Mouse (Mus musculus): Measurements from ENCODE around the gene Cyp1a2. TPM values are rescaled to one million over a fixed set of nuclear protein-coding genes. Genes with fewer than 3 reads are reported as not detected.

The Cyp1a2 gene
- total RNA-seq, 2 experiments from 2014 or later, result not detected

DNA sequence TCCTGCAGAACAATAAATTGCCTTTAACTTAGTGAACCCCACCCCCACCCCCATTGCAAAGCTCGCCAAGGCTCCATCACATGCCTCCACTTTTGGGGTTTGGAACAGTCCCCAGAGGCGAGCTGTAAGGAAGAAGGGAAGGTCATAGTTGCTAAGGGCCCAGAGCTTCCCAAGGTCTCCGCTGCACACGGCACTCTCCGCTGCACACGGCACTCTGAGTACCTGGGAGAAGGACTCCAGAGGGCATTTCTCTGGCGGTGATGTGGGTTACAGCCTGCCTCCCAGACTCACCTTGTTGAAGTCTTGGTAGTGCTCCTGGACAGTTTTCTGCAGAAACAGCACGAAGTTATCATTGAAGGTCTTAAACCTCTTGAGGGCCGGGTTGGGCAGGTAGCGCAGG is 2.1 kb downstream of the Cyp1a2 start:
- no peak for ATAC-seq (replicated peaks; ENCODE audit: poor library complexity)

DNA sequence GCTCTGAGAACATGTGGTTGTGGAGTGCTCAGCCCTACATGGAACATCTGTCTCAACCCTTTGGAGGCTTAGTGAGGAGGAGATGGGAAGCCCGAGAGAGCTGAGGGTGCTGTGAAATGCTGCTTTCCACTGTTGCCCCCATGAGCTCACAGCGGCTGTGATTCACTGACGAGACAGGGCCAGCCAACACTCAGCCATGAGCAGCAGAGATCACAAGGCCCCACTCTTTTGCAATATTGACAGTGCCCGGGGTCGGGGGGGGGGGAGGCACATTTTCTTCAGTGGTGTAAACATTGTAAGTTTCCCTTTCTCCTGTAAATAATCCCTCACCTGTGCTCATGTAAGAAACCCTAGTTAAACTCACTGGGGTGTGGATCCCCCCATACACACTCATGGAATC is 12.0 kb downstream of the Cyp1a2 start:
- no peak for ATAC-seq (replicated peaks; ENCODE audit: poor library complexity)

DNA sequence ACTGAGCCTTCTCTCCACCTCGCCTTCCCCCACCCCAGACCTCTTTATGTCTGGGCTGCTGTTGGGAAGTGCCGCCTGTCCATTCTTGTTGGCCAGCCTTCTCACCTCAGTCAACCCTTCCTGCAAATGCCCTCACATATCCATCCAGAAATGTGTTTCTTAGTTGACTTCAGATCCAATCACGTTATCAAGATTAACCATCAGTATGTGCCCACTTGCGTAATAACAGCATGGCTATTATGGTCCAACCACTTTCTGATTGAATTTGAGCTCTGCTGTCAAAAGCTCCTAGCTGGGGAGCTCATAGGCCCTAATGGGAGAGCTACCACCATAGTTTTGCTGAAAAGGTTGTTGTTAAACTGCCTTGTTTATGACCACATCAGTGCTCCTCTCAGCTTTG is 12.5 kb downstream of the Cyp1a2 start:
- no peak for ATAC-seq (replicated peaks; ENCODE audit: poor library complexity)

DNA sequence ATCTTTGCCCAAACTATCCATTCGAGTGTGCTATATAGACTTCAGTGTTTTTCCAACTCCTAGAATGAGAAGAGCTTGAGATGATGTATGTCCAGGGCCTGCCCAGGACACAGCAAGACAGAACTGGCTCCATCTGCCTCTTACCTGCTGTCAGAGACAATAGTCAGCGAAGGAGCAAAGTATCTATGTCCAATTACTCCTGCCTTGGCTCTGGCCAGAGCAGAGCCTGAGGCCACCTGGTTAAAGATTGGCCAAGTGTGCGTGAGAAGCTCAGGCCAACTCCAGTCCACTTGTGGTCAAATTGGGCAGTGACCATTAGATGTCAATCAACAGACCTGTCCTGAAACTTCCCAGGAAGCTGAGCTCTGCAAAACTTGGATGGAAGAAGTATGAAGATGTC is 13.9 kb downstream of the Cyp1a2 start:
- ATAC-seq (replicated peaks; ENCODE audit: poor library complexity), result no peak

DNA sequence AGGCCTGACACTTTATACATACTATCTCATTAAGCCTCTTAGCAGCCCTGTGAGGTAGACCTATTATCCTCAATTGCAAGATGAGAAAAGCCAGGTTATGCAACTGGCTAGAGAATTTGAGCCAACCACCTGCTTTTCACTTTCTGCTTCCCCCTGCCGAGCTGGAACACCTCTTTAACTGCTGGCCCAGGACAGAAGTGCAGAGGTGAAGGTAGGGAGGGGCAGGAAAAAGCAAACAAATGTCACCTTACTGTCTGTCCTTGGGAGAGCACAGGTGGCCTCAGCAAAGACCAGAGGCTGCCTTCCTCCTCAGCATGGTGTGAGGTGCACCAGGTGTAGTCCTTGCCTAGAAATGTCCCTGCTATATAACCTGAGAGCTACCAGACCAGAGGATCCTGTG is 15.2 kb downstream of the Cyp1a2 start:
- ATAC-seq (replicated peaks; ENCODE audit: poor library complexity), result no peak

DNA sequence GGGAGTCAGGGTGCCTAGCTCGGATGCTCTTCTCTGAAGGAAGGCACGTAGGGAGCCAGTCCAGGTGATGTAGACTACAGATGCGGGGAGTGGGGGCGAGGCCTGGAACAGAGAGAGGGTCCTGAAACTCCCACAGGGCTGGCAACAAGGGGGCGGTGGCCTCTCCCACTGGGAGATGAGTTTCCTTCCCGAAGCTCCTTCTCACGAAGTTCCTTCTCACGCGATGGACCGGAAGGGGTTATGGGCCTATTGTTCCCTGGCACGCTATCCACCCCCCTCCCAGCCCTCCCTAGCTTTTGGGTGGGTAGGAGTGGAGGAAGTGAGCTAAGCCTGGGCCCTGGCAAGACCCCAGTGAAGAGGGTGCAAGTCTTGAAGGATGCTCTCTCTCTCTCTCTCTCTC is 15.7 kb downstream of the Cyp1a2 start:
- no peak for ATAC-seq (replicated peaks; ENCODE audit: poor library complexity)

DNA sequence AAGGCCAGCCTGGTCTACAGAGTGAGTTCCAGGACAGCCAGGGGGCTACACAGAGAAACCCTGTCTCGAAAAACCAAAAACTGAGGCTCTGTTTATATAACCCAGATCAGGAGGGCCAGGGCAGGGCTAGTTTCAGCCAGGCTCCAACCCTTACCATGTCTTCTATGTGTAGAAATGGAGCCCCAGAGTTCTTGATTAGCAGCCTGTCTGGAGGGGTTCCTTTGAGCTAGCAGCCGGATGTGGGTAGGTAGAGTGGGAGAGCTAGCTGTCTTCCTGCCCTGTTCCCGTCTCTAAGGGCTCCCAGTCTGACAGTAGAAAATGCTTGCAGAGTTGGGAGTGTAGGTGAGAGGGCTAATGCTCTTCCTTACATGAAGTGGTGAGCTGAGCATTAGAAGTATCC is 16.4 kb downstream of the Cyp1a2 start:
- ATAC-seq (replicated peaks; ENCODE audit: poor library complexity), result no peak

DNA sequence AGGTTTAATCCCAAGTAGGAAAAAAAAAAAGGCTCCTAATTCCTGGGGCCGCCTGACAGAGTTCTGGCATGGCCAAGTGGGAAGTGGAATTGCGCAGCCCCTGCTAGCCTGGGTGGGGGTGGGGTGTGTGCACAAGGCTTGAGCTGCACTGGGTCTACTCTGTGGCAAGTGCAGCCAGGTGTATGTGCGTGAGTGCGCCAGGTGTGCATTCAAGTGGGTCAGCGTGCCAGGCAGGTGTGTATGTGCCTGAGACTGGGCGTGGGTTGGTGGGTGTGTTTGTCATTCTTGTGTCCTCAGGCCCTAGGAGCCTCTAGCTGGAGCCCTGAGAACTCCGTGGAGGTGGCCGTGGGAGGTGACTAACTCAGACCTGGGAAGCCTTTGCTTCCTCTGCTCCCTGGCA is 17.0 kb downstream of the Cyp1a2 start:
- no peak for ATAC-seq (replicated peaks; ENCODE audit: poor library complexity)

DNA sequence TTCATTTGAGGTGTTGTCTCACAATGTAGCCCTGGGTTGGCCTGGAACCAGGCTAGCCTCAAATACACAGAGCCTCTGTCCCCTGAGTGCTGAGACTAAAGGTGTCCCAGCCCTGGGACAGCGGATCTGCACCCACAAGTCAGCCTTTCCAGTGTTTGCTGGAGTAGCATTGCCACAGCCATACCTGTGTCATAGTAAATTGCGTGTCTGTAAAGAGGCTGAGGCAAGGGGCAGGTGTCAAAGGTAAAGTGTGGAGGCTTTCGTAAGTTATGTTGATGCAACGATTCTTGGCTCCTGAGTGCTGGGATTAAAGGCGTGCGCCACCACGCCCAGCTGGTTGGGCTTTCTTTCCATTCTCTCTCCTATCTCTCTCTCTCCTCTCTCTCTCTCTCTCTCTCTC is 18.9 kb downstream of the Cyp1a2 start:
- ATAC-seq (replicated peaks; ENCODE audit: poor library complexity), result no peak

DNA sequence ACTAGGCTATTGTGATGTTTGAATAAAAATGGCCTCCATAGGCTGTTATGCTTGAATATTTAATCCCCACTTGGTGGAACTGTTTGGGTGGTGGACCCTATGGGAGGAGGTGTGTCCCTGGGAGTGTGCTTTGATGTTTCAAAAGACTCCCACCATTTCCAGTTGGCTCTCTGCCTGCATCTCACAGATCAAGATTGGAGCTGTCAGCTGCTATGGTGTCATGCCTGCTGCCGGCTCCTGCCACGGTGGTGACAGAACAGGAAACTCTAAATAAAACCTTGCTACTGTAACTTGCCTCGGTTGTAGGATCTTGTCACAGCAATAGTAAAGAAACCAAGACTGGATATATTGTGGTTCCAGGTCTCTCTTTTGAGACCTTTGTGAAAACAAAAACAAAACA is 22.0 kb downstream of the Cyp1a2 start:
- ATAC-seq (replicated peaks; ENCODE audit: poor library complexity), result no peak

DNA sequence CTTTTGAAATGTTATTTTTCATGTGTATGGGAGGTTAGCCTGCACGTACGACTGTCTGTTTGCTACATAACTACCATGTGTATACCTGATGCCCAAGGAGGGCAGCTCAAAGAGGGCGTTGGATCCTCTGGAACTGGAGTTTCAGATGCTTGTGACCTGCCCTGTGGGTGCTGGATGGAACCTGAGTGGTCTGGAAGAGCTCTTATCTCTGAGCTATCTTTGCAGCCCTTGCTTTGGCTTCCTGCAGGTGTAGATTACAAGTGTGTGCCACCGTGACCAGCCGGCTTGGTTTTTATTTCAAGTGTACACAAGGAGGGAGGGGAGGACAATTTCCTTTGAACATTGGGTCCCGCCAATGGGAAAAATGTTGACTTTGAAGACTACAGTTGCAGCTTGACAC is 23.0 kb downstream of the Cyp1a2 start:
- peak; percentile 45 for ATAC-seq (replicated peaks; ENCODE audit: poor library complexity)

DNA sequence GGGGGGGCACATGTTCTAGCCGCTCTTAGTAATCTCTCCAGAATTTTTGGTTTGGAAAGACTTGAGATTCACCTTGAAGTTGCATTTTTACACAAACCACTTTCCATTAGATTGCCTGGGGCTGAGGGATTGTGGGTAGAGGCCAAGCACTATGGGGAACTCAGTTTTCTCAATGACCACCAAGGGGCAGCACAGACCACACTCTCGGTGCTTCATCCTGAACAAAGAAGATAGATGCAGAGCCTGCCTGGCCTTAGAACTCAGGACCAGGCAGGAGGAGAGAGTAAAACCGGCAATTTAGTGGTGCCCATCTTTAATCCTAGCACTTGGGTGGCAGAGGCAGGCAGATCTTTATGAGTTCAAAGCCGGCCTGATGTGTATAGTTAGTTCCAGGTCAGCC is 23.7 kb downstream of the Cyp1a2 start:
- ATAC-seq (replicated peaks; ENCODE audit: poor library complexity), result peak; percentile 88

DNA sequence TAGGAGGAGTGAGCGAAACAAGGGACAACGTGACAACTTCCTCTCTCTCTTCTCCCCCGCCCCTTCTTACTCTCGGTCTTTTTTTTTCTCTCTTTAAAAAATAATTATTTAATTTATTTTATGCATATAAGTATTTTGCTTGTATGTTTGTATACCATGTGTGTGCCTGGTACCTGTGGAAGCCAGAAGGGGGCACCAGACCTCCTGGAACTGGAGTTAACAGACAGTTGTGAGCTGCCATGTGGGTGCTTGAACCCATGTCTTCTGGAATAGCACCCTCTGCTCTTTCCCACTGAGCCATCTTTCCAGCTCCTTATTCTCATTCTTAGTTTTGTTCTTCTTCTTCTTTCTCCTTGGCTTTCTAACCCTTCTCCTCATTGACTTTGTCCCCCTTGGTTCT is 24.5 kb downstream of the Cyp1a2 start:
- no peak for ATAC-seq (replicated peaks; ENCODE audit: poor library complexity)

DNA sequence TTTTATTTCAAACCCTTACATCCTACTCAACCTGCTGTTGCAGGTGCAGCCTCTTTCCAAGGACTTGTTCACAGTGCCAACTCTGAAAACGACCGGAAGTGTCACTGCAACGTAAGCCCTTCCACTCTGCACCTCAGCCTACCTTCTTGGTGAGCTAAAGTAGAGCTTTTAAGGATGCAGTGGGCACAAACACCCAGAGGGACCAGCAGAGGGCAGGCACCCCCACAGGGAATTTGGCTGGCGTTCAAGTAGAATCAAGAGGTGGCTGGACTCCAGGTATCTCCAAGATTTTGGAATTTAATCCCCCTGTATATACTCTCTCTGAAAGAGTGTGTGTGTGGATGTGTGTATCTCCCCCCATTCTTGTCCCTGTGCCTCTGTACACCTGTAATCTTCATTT is 25.7 kb downstream of the Cyp1a2 start:
- no peak for ATAC-seq (replicated peaks; ENCODE audit: poor library complexity)

DNA sequence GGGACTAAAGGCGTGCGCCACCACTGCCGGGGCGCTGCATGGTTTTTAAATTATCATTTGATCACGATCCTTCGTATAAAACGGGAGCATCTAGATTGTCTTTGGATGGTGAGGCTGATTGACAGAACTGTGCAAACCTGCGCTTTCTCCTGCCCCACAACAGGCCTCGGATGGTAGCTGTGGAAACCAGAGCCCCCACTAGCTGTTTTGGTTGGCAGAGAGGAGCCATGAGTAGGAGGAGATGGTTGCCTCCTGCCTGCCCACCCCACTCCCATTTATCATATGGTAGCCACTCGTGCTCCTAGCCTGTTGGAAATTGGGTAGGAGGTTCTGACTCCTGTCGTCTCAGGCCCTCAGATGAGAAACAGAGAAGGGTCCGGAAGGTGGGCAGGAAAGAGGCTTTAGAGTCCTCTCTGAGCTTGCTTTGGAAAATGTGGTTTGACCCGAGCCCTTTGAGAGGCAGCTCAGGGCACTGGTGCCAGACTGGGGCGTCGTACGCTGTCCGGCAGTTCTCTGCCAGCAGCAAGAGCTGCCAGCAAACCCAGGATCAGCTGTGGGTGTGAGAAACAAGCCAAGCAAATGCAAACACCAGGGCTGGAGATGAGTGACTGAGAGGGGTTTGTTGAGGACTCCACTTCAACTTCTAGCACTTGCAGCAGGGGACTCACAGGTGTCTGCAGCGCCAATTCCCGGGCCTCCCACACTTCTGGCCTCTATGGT is 26.7 kb downstream of the Cyp1a2 start:
- ATAC-seq (replicated peaks; ENCODE audit: poor library complexity), result no peak

DNA sequence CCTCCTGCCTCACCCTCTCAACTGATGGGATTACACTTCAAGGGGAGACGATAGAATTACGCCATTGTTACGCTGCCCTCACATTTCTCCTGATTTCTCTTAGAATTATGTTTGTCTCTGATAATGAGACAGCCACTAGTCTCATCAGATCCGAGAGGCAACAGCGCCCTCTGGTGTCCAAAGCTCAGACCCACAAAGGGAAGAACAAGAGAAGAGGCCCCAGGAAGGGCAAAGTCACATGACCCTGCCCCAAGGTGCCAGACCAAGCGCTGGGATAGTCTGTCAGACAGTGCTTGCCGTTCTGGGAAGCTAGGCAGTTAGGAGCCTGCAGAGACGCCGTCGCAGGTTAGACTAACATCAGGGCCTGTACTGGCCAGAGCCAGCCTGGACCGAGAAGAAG is 27.8 kb downstream of the Cyp1a2 start:
- ATAC-seq (replicated peaks; ENCODE audit: poor library complexity), result peak; percentile 77

DNA sequence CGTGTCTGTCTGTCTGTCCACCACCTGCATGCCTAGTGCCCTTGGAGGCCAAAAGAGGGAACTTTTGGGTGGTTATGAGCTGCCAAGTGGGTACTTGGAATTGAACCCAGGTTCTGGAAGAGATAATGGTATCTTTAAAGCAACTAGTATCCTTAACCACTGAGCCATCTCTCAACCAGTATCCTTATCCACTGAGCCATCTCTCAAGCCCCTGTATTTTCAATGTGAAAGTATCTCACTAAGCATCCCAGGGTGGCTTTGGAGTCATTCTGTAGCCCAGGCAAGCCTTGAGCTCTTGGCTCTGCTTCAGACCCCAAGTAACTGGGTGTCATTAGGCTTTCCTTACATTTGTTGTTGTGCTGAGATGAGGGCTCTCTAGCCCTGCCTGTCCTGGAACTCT is 28.5 kb downstream of the Cyp1a2 start:
- no peak for ATAC-seq (replicated peaks; ENCODE audit: poor library complexity)

DNA sequence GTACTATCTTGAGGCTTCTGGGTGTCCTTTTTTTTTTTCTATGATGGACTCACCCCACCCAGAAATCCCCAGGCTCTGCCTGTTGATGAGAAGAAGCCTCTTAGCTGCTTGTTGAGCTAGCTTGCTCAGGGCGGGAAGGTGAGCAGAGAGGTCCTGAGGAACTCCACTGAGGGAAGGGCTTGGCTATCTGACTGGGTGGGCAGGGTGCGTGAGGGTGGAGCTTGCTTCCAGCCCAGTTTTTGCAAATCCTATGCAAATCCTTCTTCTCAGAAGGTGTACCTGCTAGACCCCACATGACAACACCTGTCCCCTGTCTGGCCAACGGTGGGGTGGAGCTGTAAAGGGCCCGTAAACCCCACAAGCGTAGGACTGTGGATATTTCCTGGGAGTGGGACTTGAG is 30.2 kb downstream of the Cyp1a2 start, which contains the start of gene Csk:
TSS of gene Csk (minus strand) at position 349 of the 400 bp plus-strand sequence.
- ATAC-seq (replicated peaks; ENCODE audit: poor library complexity), result no peak

DNA sequence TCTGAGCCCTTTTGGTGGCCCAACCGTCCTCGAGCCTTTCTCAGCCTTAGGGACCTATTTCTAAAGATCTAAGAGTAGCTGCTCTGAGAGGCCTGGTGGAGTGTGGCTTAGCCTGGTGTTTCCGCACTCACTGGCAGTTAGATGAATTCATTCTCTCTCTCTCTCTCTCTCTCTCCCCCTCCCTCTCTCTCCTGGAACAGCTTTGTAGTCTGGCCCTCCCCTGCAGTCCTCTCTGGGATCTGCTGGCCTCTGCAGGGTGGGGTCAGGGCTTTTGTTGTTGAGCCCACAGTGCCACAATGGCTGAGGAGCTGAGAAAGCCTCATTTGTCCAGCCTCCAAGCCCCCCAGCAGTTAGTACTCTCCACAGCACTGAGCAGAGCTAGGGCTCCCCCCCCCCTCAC is 30.6 kb downstream of the Cyp1a2 start:
- ATAC-seq (replicated peaks; ENCODE audit: poor library complexity), result no peak

DNA sequence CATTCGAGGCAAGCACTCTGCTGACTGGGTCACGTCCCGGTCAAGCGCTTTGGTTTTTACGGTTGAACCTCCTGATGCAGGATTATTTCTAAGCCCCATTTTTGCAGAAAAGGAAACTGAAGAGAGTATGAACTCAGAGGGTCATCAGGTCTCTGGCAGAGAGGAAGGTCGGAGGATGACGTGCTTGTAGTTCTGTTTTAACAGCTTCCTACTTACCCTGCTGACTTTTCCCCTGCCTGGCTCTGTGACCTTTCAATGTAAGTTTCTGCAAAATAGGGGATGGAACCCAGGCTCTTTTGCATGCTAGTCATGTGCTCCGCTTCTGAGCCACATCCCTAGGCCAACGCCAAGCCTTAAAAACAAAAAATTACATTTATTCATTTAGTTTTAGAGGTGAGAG is 31.2 kb downstream of the Cyp1a2 start:
- ATAC-seq (replicated peaks; ENCODE audit: poor library complexity), result no peak

DNA sequence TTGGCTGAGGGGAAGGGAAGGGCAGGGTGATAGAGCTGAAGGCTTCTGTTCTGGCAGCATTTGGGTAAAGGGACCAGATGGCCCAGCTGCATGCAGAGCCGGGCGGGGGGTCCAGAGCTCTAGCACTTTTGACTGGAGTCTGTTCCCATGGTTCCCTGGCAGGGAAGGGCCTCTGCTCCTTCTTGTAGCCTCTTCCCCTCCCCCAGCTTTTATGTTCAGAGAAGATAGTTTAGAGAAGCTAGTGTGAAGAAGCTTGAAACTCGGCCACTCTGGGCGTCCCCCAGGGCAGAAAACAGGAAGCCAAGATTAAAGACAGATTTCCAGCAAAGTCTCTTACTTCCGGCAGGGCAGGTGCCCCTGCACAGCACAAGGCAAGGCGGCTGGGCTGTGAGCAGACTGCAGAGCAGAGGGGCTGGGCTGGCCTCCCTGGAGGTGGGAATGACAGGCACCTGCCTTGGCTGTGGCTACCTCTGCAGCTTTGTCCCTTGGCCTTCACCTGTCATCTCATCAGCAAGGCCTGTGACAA is 32.7 kb downstream of the Cyp1a2 start:
- peak; percentile 32 for ATAC-seq (replicated peaks; ENCODE audit: poor library complexity)

DNA sequence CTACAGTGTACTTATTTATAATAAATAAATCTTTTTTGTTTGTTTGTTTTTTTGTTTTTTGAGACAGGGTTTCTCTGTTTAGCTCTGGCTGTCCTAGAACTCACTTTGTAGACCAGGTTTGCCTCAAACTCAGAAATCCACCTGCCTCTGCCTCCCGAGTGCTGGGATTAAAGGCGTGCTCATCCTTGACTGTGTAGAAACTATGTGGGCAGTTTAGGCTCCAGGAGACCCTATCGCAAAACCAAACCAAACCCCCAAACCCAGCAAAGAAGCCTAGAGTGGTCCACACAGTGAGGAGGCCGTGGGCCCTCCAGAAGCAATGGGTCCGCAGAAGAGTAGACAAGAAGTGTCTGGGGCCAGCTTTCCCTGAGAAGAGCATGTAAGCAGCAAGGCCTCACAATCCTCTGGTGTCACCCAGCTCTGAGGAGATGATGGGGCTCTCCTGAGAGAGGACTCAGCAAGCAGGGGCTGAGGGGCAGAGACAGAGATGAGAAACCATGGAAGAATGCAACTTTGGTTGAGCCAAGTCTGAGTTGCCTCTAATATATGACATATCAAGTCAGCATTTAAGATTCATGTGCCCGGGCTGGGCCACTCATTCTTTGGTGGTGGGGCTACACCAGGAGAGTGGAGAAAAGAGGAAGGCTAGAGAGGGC is 33.2 kb downstream of the Cyp1a2 start:
- peak; percentile 35; the same call in 1 of the 2 replicates for ATAC-seq (replicated peaks; ENCODE audit: poor library complexity)
